ENCODE assay signal across 25 mouse cellular contexts in genomic region chr13:101711301-101711700, GRCm38 (mm10). TPM values are rescaled to one million over a fixed set of nuclear protein-coding genes. Genes with fewer than 3 reads are reported as not detected.
DNase-seq lines count a peak whose midpoint lies in the region; ATAC-seq and TF ChIP-seq lines count a peak whose summit lies in the region.
"Had no signal": no experiment of that assay in that cellular context is flagged by ENCODE, and none has a peak within 500 bp of the region (broad histone marks: within the 10 kb centered on the region; RNA-seq: fewer than 3 reads in every experiment).

No protein-coding gene starts in this region.

- TF ChIP-seq CTCF in thymus, adult 2 months (IDR thresholded peaks at IDR 0.05; ENCODE audit: borderline replicate concordance, control insufficient read depth, extremely low read depth, insufficient read depth, low read length, poor library complexity): no peak

- H3K27ac ChIP-seq in thymus, adult 2 months (ENCODE audit: control insufficient read depth, insufficient read depth, low read length): no peak overlapping the region; the same call in 1 of the 2 replicates
- H3K27ac ChIP-seq: heart, embryonic 15.5 days; limb, embryonic 15.5 days; liver, embryonic 15.5 days; lung, embryonic 15.5 days; midbrain, embryonic 10.5 days; stomach, embryonic 15.5 days had no signal

- ATAC-seq in common myeloid progenitor, adult 5-6 weeks (replicated peaks; ENCODE audit: low read depth, poor library complexity, severe bottlenecking): peak; percentile 50
- ATAC-seq: forebrain, postnatal 0 days; hindbrain, embryonic 16.5 days; intestine, postnatal 0 days had no signal

- no peak overlapping the region for H3K4me3 ChIP-seq in thymus, adult 2 months (ENCODE audit: control insufficient read depth, insufficient read depth, low read length)
- H3K4me3 ChIP-seq in megakaryocyte, embryonic 14.5 days (replicated peaks): peak overlapping the region; percentile 23
- H3K4me3 ChIP-seq: heart, embryonic 15.5 days; limb, embryonic 15.5 days; liver, embryonic 15.5 days; lung, embryonic 15.5 days; midbrain, embryonic 10.5 days; stomach, embryonic 15.5 days had no signal

- peaks cover 27% of the 10 kb centered on the region for H3K4me1 ChIP-seq in thymus, adult 2 months (replicated peaks; ENCODE audit: control insufficient read depth, insufficient read depth, low read length)
- H3K4me1 ChIP-seq in megakaryocyte, embryonic 14.5 days: peaks cover 39% of the 10 kb centered on the region
- H3K4me1 ChIP-seq: stomach, embryonic 15.5 days had no signal

- WGBS in thymus, adult 2 months: 15% methylated on average over 2 of the region's 2 CpGs

- H3K27me3 ChIP-seq in thymus, adult 2 months (ENCODE audit: control insufficient read depth, insufficient read depth, low read length): no peaks in the 10 kb centered on the region
- no peaks in the 10 kb centered on the region for H3K27me3 ChIP-seq in megakaryocyte, embryonic 14.5 days (replicated peaks)
- H3K27me3 ChIP-seq: heart, embryonic 15.5 days; limb, embryonic 15.5 days; liver, embryonic 15.5 days; lung, embryonic 15.5 days; stomach, embryonic 15.5 days had no signal

- DNase-seq in thymus, adult 2 months: peak; percentile 26
- DNase-seq in thymus, adult 18-20 months: no peak
- DNase-seq in CD4-positive, CD25-positive, alpha-beta regulatory T cell, adult 2 months (ENCODE audit: low read depth, low spot score): peak; percentile 76
- DNase-seq in kidney, postnatal 36 days: no peak
- no peak for DNase-seq in liver
- DNase-seq in lung, postnatal 10 days: no peak
- DNase-seq: adrenal gland, postnatal 36 days; B cell, adult 2 months; cerebellum, adult 11 months; cerebellum, postnatal 10 days; forebrain, postnatal 0 days; gastrocnemius, postnatal 25 days; left cerebral cortex, postnatal 4 days; lung, postnatal 4 days; retina, postnatal 1 day had no signal

- TF ChIP-seq POLR2A in thymus, adult 2 months (IDR thresholded peaks at IDR 0.05; ENCODE audit: control insufficient read depth, extremely low read depth, insufficient read depth, low read length, poor library complexity): no peak

- H3K9me3 ChIP-seq in megakaryocyte, embryonic 14.5 days: 0 out of 2 replicates have a peak, but pooled peaks cover 3% of the 10 kb centered on the region
- H3K9me3 ChIP-seq: heart, embryonic 15.5 days; limb, embryonic 15.5 days; liver, embryonic 15.5 days; lung, embryonic 15.5 days; midbrain, embryonic 10.5 days; stomach, embryonic 15.5 days had no signal

- peaks cover 8% of the 10 kb centered on the region; the same call in 1 of the 2 replicates for H3K36me3 ChIP-seq in thymus, adult 2 months (ENCODE audit: control insufficient read depth, insufficient read depth, low read length)
- peaks cover 86% of the 10 kb centered on the region for H3K36me3 ChIP-seq in megakaryocyte, embryonic 14.5 days (replicated peaks; ENCODE audit: low read length)

RNA-seq across cellular contexts. Expression of gene Pik3r1, which starts 56.7 kb away (rescaled TPM):
- polyA plus RNA-seq in thymus, adult 2 months (2012; rRNA removed): 33.1 and 35.2 TPM in 2 replicates
- 114 and 116 TPM in 2 replicates for total RNA-seq in common myeloid progenitor, adult 5-6 weeks (2017)
- 3.9 and 4.2 TPM in 2 replicates for polyA plus RNA-seq in megakaryocyte, embryonic 14.5 days (2012; ENCODE audit: insufficient read depth, low replicate concordance)

Comparison
In these comparisons a context has a peak if more than half of its experiments do, and no peak if none do; other contexts are left out.
1. DNase-seq: peak in thymus, adult 2 months (single experiment) and CD4-positive, CD25-positive, alpha-beta regulatory T cell, adult 2 months (single experiment); none in thymus, adult 18-20 months (0 of 2), kidney, postnatal 36 days (0 of 2), liver (single experiment) and lung, postnatal 10 days (single experiment).